Mouse (Mus musculus) myocyte (in vitro differentiated cells): ENCODE measurements around the gene Slc2a13.

Experiments
- CEBPB ChIP-seq: IDR thresholded peaks from 2 replicates; pipeline ENCODE4 v1.6.1; 2011; ENCODE audit warnings: mild to moderate bottlenecking, moderate library complexity; ENCODE audit not compliant: poor library complexity, insufficient read depth, severe bottlenecking
- E2F4 ChIP-seq: IDR thresholded peaks from one replicate; pipeline ENCODE4 v1.6.1; 2011; ENCODE audit warnings: mild to moderate bottlenecking, control low read depth, moderate library complexity; ENCODE audit not compliant: insufficient read depth
- MAX ChIP-seq: IDR thresholded peaks from one replicate; pipeline ENCODE4 v1.6.1; 2011; ENCODE audit warnings: low read depth, mild to moderate bottlenecking, control low read depth
- POLR2A ChIP-seq: IDR thresholded peaks from one replicate; pipeline ENCODE4 v1.6.1; 2011; ENCODE audit warnings: low read depth, mild to moderate bottlenecking, control low read depth, moderate library complexity; ENCODE audit not compliant: insufficient read length
- POLR2AphosphoS2 ChIP-seq: IDR thresholded peaks from one replicate; pipeline ENCODE4 v1.6.1; 2011; ENCODE audit warnings: low read depth, control low read depth; ENCODE audit not compliant: insufficient read length
- REST ChIP-seq: IDR thresholded peaks from one replicate; pipeline ENCODE4 v1.6.1; 2011; ENCODE audit warnings: mild to moderate bottlenecking, control low read depth, moderate library complexity; ENCODE audit not compliant: insufficient read depth, insufficient read length
- SRF ChIP-seq: IDR thresholded peaks from one replicate; pipeline ENCODE4 v1.6.1; 2011; ENCODE audit warnings: low read depth; ENCODE audit not compliant: control insufficient read depth, insufficient read length
- TCF12 ChIP-seq: IDR thresholded peaks from one replicate; pipeline ENCODE4 v1.6.1; 2011; ENCODE audit warnings: mild to moderate bottlenecking, control low read depth; ENCODE audit not compliant: poor library complexity, insufficient read depth, severe bottlenecking
- USF1 ChIP-seq: IDR thresholded peaks from one replicate; pipeline ENCODE4 v1.6.1; 2011; ENCODE audit warnings: low read depth, mild to moderate bottlenecking, control low read depth, moderate library complexity

DNA sequence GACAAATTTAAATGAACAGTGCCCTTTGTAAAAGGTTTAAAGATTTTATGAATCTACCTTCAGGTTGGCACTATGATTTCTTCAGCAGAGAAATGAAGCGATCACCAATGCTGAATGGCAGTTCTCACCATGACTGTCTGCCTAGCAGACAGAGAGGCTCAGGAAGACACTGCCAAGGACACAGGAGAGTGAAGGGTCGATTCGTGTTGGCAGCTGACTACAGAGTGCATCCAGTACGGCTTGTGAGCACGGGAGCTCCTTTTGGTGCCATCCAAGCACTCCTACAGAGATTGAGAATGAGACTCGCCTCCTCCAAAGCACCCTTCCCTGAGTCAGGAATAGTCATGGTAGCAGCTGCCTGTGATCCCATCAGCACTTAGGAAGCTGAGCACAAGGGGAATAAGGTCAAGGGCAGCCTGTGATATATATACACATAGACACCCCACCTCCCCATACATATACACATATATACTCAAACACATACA, 238.6 kb downstream of the Slc2a13 start:
- TF ChIP-seq POLR2A (no peak), SRF (no peak), TCF12 (no peak), E2F4 (no peak), MAX (no peak), USF1 (no peak), POLR2AphosphoS2 (no peak), REST (no peak), CEBPB (no peak)
